Mouse (Mus musculus) ES-E14 (cell line): ENCODE data around the gene Sidt1.

Source experiments
- CHD2 ChIP-seq: IDR thresholded peaks from 2 replicates; pipeline ENCODE4 v1.6.1; 2014; ENCODE audit warnings: mild to moderate bottlenecking, low read depth, low read length, inconsistent platforms
- HCFC1 ChIP-seq: IDR thresholded peaks from 2 replicates; pipeline ENCODE4 v1.6.1; 2012; ENCODE audit warnings: low read length, inconsistent platforms, borderline replicate concordance; ENCODE audit not compliant: insufficient read depth
- MAFK ChIP-seq: IDR thresholded peaks from 2 replicates; pipeline ENCODE4 v1.6.1; 2014; ENCODE audit warnings: mild to moderate bottlenecking, low read depth, low read length, inconsistent platforms; ENCODE audit not compliant: insufficient read depth
- ZC3H11A ChIP-seq: IDR thresholded peaks from 2 replicates; pipeline ENCODE4 v1.6.1; 2012; ENCODE audit warnings: low read depth, mild to moderate bottlenecking, inconsistent platforms, low read length, borderline replicate concordance
- ZNF384 ChIP-seq: IDR thresholded peaks from 2 replicates; pipeline ENCODE4 v1.6.1; 2012; ENCODE audit warnings: low read depth, low read length, inconsistent platforms

DNA sequence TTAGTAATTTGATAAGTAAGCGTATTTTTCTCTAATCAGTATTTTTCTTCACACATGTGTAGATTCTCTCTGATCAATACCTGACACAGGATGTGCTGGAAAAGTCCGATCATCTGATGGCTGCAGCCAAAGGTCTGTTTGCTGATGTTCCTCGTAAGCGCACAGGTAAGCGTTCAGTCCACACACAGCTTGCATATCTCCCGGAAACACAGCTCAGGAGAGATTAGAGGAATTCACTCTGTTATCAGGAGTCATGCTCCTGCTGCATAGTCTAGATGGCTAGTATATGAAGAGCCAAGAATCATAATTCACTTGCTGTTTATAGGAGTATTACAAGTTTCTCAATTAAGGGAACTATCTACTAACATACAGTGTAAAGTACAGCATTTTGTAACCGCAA lies 32.5 kb upstream of the Sidt1 start:
- TF ChIP-seq CHD2 (no peak), ZC3H11A (no peak), MAFK (no peak), ZNF384 (no peak), HCFC1 (no peak)
